7 mouse cellular contexts compared by ENCODE assay signal in the genomic region with DNA sequence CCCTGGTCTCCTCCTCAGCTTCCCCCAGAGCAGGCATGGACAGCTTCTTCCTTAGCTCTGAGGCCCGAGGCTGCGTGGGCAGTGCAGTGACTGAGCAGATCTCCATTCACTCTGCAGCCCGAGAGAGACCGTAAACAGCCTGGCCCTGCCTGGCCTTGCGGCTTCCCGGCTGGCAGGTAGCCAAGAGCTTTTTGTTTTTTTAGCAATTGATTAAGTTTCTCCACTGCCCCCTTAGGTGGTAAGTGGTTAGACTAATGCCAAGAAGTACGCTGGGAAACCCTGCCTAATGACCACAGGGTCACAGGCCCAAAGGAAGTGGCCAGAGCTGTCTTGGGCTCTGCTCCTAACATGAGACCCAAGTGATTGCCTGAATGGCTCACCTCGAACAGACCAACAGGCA. TPM values are rescaled to one million over a fixed set of nuclear protein-coding genes. Genes with fewer than 3 reads are reported as not detected.
DNase-seq lines count a peak whose midpoint lies in the region; ATAC-seq and TF ChIP-seq lines count a peak whose summit lies in the region.

No protein-coding gene starts in this region.

- no peaks in the 10 kb centered on the region for H3K36me3 ChIP-seq in hindbrain, embryonic 16.5 days (ENCODE audit: control insufficient read depth, insufficient read depth, low read length)
- H3K36me3 ChIP-seq in limb, embryonic 14.5 days (ENCODE audit: control insufficient read depth, insufficient read depth, low read length), result peaks cover 36% of the 10 kb centered on the region
- no peaks in the 10 kb centered on the region for H3K36me3 ChIP-seq in midbrain, postnatal 0 days (ENCODE audit: insufficient read depth, low read length)

- ATAC-seq in hindbrain, embryonic 16.5 days, result 0 out of 2 replicates have a peak, but pooled peaks have one; percentile 62
- ATAC-seq in limb, embryonic 14.5 days (ENCODE audit: low FRiP score, low read depth), result peak; percentile 45; the same call in 1 of the 2 replicates
- ATAC-seq in midbrain, postnatal 0 days (ENCODE audit: low FRiP score), result no peak

- intact Hi-C loops in gastrocnemius, postnatal 14 days (cut with DNase I; ENCODE audit: low total_unique reads), result no loop called here

- no peaks in the 10 kb centered on the region for H3K27me3 ChIP-seq in hindbrain, embryonic 16.5 days (replicated peaks; ENCODE audit: control insufficient read depth, insufficient read depth, low read length)
- no peaks in the 10 kb centered on the region for H3K27me3 ChIP-seq in limb, embryonic 14.5 days (ENCODE audit: control insufficient read depth, insufficient read depth, low read length)
- H3K27me3 ChIP-seq in midbrain, postnatal 0 days (ENCODE audit: insufficient read depth, low read length), result no peaks in the 10 kb centered on the region

- no peak overlapping the region for H3K4me3 ChIP-seq in hindbrain, embryonic 16.5 days (ENCODE audit: low read length)
- H3K4me3 ChIP-seq in limb, embryonic 14.5 days (replicated peaks; ENCODE audit: low read length), result no peak overlapping the region
- H3K4me3 ChIP-seq in midbrain, postnatal 0 days (ENCODE audit: low read depth, low read length), result no peak overlapping the region

- WGBS in hindbrain, embryonic 16.5 days, result 29% methylated on average over 8 of the region's 8 CpGs
- WGBS in limb, embryonic 14.5 days, result 26% methylated on average over 8 of the region's 8 CpGs
- WGBS in midbrain, postnatal 0 days, result 48% methylated on average over 8 of the region's 8 CpGs

- H3K4me2 ChIP-seq in hindbrain, embryonic 16.5 days (ENCODE audit: low read length), result no peak overlapping the region
- H3K4me2 ChIP-seq in limb, embryonic 14.5 days (replicated peaks; ENCODE audit: low read depth, low read length, severe bottlenecking), result no peak overlapping the region
- no peak overlapping the region for H3K4me2 ChIP-seq in midbrain, postnatal 0 days (ENCODE audit: low read depth, low read length, poor library complexity, severe bottlenecking)

- H3K27ac ChIP-seq in hindbrain, embryonic 16.5 days (ENCODE audit: low read depth, low read length), result peak overlapping the region; percentile 42; the same call in 1 of the 2 replicates
- H3K27ac ChIP-seq in limb, embryonic 14.5 days (replicated peaks; ENCODE audit: low read depth, low read length), result peak overlapping the region; percentile 58
- no peak overlapping the region for H3K27ac ChIP-seq in midbrain, postnatal 0 days (ENCODE audit: low read depth, low read length)

- DNase-seq in 416B (ENCODE audit: low read depth), result peak; percentile 99
- peak; percentile 86 to 95 for DNase-seq in adrenal gland, adult (ENCODE audit: inconsistent age in 2 of 2, low spot score in 1 of 2)
- DNase-seq in gastrocnemius, postnatal 14 days, result peak; percentile 37
- peak; percentile 30 for DNase-seq in limb, embryonic 14.5 days (ENCODE audit: low spot score)
- peak; percentile 37 for DNase-seq in midbrain, postnatal 0 days (ENCODE audit: low spot score)
- no peak for DNase-seq in thymus, adult 18-20 months

- peak overlapping the region; percentile 44; the same call in 1 of the 2 replicates for H3K9ac ChIP-seq in hindbrain, embryonic 16.5 days (ENCODE audit: low read depth, low read length)
- H3K9ac ChIP-seq in limb, embryonic 14.5 days (ENCODE audit: low read depth, low read length, severe bottlenecking), result peak overlapping the region; percentile 5
- H3K9ac ChIP-seq in midbrain, postnatal 0 days (replicated peaks; ENCODE audit: low read length, poor library complexity, severe bottlenecking), result no peak overlapping the region

- TF ChIP-seq POLR2A in limb, embryonic 14.5 days (IDR thresholded peaks at IDR 0.05; ENCODE audit: borderline replicate concordance, extremely low read depth, insufficient read depth, insufficient read length), result no peak

- TF ChIP-seq CTCF in midbrain, postnatal 0 days (IDR thresholded peaks at IDR 0.05), result no peak

- peaks cover 27% of the 10 kb centered on the region for H3K4me1 ChIP-seq in hindbrain, embryonic 16.5 days (ENCODE audit: control insufficient read depth, insufficient read depth, low read depth, low read length)
- H3K4me1 ChIP-seq in limb, embryonic 14.5 days (ENCODE audit: control insufficient read depth, insufficient read depth, low read length), result peaks cover 43% of the 10 kb centered on the region
- peaks cover 3% of the 10 kb centered on the region; the same call in 1 of the 2 replicates for H3K4me1 ChIP-seq in midbrain, postnatal 0 days (ENCODE audit: insufficient read depth, low read length)

- H3K9me3 ChIP-seq in hindbrain, embryonic 16.5 days (ENCODE audit: control insufficient read depth, low read length), result no peaks in the 10 kb centered on the region
- no peaks in the 10 kb centered on the region for H3K9me3 ChIP-seq in limb, embryonic 14.5 days (ENCODE audit: control insufficient read depth, low read length)
- H3K9me3 ChIP-seq in midbrain, postnatal 0 days (ENCODE audit: low read length), result no peaks in the 10 kb centered on the region

RNA-seq across cellular contexts. Expression of a gene that starts 47.7 kb away (rescaled TPM):
- 10 to 100 TPM; 33.0 to 39.3 TPM for total RNA-seq in gastrocnemius, postnatal 14 days (2021)
- 1.3 and 1.5 TPM in 2 replicates for polyA plus RNA-seq in hindbrain, embryonic 16.5 days (2015; fragmentation: Nextera tagmentation; extraction: Ambion mirVana)
- 36.3 and 48.4 TPM in 2 replicates for polyA plus RNA-seq in limb, embryonic 14.5 days (2012; rRNA removed)
- polyA plus RNA-seq in limb, embryonic 14.5 days (2014; fragmentation: Nextera tagmentation; extraction: Ambion mirVana), result 9.5 and 9.8 TPM in 2 replicates
- total RNA-seq in midbrain, postnatal 0 days (2014; rRNA removed), result 9.9 and 15.0 TPM in 2 replicates
- polyA plus RNA-seq in midbrain, postnatal 0 days (2015; fragmentation: Nextera tagmentation; extraction: Ambion mirVana), result 0.58 and 0.74 TPM in 2 replicates

Comparison
In these comparisons a context has a peak if more than half of its experiments do, and no peak if none do; other contexts are left out.
1. DNase-seq: peak in 416B (single experiment), adrenal gland, adult (2 of 2), gastrocnemius, postnatal 14 days (single experiment), limb, embryonic 14.5 days (single experiment) and midbrain, postnatal 0 days (single experiment); none in thymus, adult 18-20 months (0 of 2).